Mouse (Mus musculus): ENCODE data around the gene Gm20425. TPM values are rescaled to one million over a fixed set of nuclear protein-coding genes. Genes with fewer than 3 reads are reported as not detected.

Gm20425 gene
- polyA plus RNA-seq, 1 experiment = 0.08 TPM

DNA sequence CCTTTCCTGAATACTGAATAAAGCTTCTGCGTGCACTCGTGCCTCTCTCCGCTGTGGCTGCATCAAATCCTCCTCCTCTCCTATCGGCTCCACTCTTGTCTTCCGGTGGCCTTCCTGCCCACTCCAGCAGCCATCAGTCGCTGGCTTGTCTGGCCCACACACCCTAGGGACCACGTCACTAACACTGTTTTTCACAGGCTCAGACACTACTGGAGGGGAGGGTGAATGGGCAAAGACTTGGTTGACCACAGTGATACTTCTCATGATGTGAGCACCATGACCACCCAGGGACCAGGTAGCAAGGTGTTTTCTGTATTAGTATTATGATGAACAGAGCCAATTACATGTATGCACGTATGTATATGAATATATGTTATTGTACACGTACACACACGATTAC lies 83.8 kb downstream of the Gm20425 start:
- no peak for DNase-seq
- H3K4me3 ChIP-seq (replicated peaks; ENCODE audit: extremely low read depth, low read depth, low read length) = no peak overlapping the region
- TF ChIP-seq CTCF (IDR thresholded peaks at IDR 0.05; ENCODE audit: insufficient read depth, low read length) (no peak), POLR2A (IDR thresholded peaks at IDR 0.05; ENCODE audit: borderline replicate concordance, extremely low read depth, low read depth, low read length) (no peak)
- H3K4me1 ChIP-seq (ENCODE audit: control insufficient read depth, insufficient read depth, low read length) = no peaks in the 10 kb centered on the region
- 87% methylated on average over 10 of the region's 10 CpGs for WGBS

DNA sequence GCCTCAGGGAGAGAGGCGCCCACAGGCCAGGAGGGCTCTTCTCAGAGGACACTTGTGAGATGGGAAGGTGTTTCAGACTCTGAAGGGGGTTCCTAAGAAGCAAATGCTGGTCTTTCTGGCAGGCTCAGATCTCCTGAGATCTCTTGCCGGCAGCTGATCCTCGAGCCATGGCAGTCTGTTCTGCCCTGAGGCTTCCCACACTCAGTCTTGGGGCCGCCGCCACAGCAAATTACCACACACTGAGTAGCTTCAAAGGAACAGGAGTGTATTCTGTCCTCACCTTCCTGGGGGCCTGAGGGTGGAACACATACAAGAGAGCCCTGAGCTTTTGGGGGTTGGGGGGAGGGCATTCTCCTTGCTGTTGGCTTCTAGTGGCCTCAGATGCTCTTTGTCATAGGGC lies 84.8 kb downstream of the Gm20425 start:
- H3K4me1 ChIP-seq (ENCODE audit: control insufficient read depth, insufficient read depth, low read length) = no peaks in the 10 kb centered on the region
- no peak for TF ChIP-seq POLR2A (IDR thresholded peaks at IDR 0.05; ENCODE audit: borderline replicate concordance, extremely low read depth, low read depth, low read length)
- no peak for DNase-seq
- no peak overlapping the region for H3K4me3 ChIP-seq (replicated peaks; ENCODE audit: extremely low read depth, low read depth, low read length)
- 76% methylated on average over 5 of the region's 5 CpGs for WGBS

DNA sequence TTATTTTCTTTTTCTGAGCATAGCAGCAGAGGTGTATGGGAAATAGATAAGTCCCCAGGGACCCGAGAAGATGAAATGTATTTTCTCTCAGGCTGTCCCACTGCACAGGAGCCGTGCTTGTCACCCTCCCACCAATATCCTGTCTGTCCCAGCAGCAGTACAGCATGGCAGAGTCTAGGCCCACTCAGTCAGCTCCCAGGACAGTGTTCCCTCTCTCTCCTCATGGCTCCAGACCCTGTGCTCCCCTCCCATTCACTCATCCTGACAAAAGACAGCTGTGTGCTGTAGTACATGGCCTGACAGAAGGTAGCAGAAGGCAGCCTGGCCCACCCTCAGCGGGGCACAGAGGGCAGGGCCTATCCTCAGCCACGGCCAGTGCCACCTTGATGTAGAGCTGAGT lies 86.2 kb downstream of the Gm20425 start:
- TF ChIP-seq POLR2A (IDR thresholded peaks at IDR 0.05; ENCODE audit: borderline replicate concordance, extremely low read depth, low read depth, low read length) = no peak
- TF ChIP-seq CTCF (IDR thresholded peaks at IDR 0.05; ENCODE audit: insufficient read depth, low read length) = no peak
- 51% methylated on average over 4 of the region's 4 CpGs for WGBS
- no peak for DNase-seq
- H3K4me1 ChIP-seq (ENCODE audit: control insufficient read depth, insufficient read depth, low read length) = no peaks in the 10 kb centered on the region
- no peak overlapping the region for H3K4me3 ChIP-seq (replicated peaks; ENCODE audit: extremely low read depth, low read depth, low read length)

GRCm38 (mm10) chr9:103141266-103141665 lies 88.8 kb downstream of the Gm20425 start:
- TF ChIP-seq CTCF (IDR thresholded peaks at IDR 0.05; ENCODE audit: insufficient read depth, low read length) (no peak), POLR2A (IDR thresholded peaks at IDR 0.05; ENCODE audit: borderline replicate concordance, extremely low read depth, low read depth, low read length) (no peak)
- no peak for DNase-seq
- WGBS = 92% methylated on average over 7 of the region's 7 CpGs
- Histone ChIP-seq H3K4me3 (replicated peaks; ENCODE audit: extremely low read depth, low read depth, low read length) (no peak overlapping the region), H3K4me1 (ENCODE audit: control insufficient read depth, insufficient read depth, low read length) (no peaks in the 10 kb centered on the region)

DNA sequence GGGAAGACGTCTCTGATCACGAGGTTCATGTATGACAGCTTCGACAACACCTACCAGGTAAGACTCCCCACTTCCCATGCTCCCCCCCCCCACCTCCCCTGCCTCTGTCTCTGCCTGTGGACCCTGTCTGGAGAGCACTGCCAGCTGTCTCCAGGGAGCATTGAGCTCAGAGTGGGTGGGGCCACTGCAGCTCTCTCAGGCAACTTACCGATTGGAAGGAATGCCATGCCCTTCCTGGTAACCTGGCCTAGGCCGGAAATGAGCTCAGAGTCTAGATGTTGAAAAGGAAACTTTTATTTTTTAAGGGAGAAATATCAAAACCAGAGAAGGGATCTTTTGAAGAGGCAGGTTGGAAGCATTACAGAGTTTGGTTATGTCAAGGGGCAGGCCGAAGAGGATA lies 89.7 kb downstream of the Gm20425 start:
- Histone ChIP-seq H3K4me1 (ENCODE audit: control insufficient read depth, insufficient read depth, low read length) (no peaks in the 10 kb centered on the region), H3K4me3 (replicated peaks; ENCODE audit: extremely low read depth, low read depth, low read length) (no peak overlapping the region)
- no peak for TF ChIP-seq CTCF (IDR thresholded peaks at IDR 0.05; ENCODE audit: insufficient read depth, low read length)
- no peak for TF ChIP-seq POLR2A (IDR thresholded peaks at IDR 0.05; ENCODE audit: borderline replicate concordance, extremely low read depth, low read depth, low read length)
- 80% methylated on average over 6 of the region's 6 CpGs for WGBS
- no peak for DNase-seq

Other genes with a start within 250 kb of the Gm20425 start
- 289 and 334 TPM in 2 replicates for gene Slco2a1, start 241.6 kb downstream of the Gm20425 start, polyA plus RNA-seq (2012; rRNA removed)
- gene Rab6b, start 118.5 kb downstream of the Gm20425 start, polyA plus RNA-seq (2012; rRNA removed) = 10.6 and 21.3 TPM in 2 replicates
- gene Srprb, start 28.2 kb downstream of the Gm20425 start, polyA plus RNA-seq (2012; rRNA removed) = 49.1 and 52.5 TPM in 2 replicates
- 569 and 855 TPM in 2 replicates for gene Trf, start 137 bp upstream of the Gm20425 start, polyA plus RNA-seq (2012; rRNA removed)
- gene 1300017J02Rik, start 74.8 kb upstream of the Gm20425 start, polyA plus RNA-seq (2012; rRNA removed) = 0.07 and 0.26 TPM in 2 replicates
- gene Topbp1, start 74.9 kb upstream of the Gm20425 start, polyA plus RNA-seq (2012; rRNA removed) = 7.0 and 8.0 TPM in 2 replicates
- gene Cdv3, start 135.5 kb upstream of the Gm20425 start, polyA plus RNA-seq (2012; rRNA removed) = 31.5 and 43.5 TPM in 2 replicates